Mouse (Mus musculus) embryonic facial prominence, embryonic 10.5 days (tissue): ENCODE measurements around the gene Tnip1. TPM values are rescaled to one million over a fixed set of nuclear protein-coding genes. Genes with fewer than 3 reads are reported as not detected.
A peak's percentile ranks its signal among the peaks of the same experiment; 100 is the strongest.
"Not testable (repeated sequence)": the region's sequence is repeated elsewhere in the genome, so short reads cannot be mapped to it uniquely, and the experiment has no call there.

ENCODE experiments used
- DNase-seq: peaks from one replicate; pipeline ENCODE4 v3.0.0-alpha.2; 2017; ENCODE audit warnings: low spot score
- H3K27ac ChIP-seq: fragments of 300-500 bp; sonication (generic); replicated peaks from 2 replicates; pipeline ENCODE4 v1.5.1; 2016; ENCODE audit warnings: mild to moderate bottlenecking
- H3K27me3 ChIP-seq: fragments of 300-500 bp; sonication (generic); replicated peaks from 2 replicates; pipeline ENCODE4 v1.6.1; 2016; ENCODE audit warnings: low read depth, mild to moderate bottlenecking; ENCODE audit not compliant: poor library complexity, severe bottlenecking
- H3K36me3 ChIP-seq: fragments of 300-500 bp; sonication (generic); replicated peaks from 2 replicates; pipeline ENCODE4 v1.6.1; 2016; ENCODE audit warnings: mild to moderate bottlenecking, moderate library complexity
- H3K4me1 ChIP-seq: fragments of 300-500 bp; sonication (generic); 2 replicates; pipeline ENCODE4 v1.6.1; 2016
- H3K4me3 ChIP-seq: fragments of 300-500 bp; sonication (generic); 2 replicates; pipeline ENCODE4 v1.5.1; 2016; ENCODE audit warnings: mild to moderate bottlenecking, moderate library complexity
- H3K9me3 ChIP-seq: fragments of 300-500 bp; sonication (generic); 2 replicates; pipeline ENCODE4 v1.6.1; 2016; ENCODE audit warnings: mild to moderate bottlenecking
- WGBS: fragments of 180-500 bp; shearing (Covaris S2); methylation state at CpG from one replicate; pipeline ENCODE4 v1.1.7; 2016; 5-methylcytosine and 5-hydroxymethylcytosine counted together
- polyA plus RNA-seq: library from polyadenylated mRNA; unstranded; fragments of >200 nt; fragmentation: Nextera tagmentation; extraction: Ambion mirVana; gene quantifications from 2 replicates; pipeline ENCODE4 v1.2.1, GENCODE M21; 2016

Gene Tnip1
- polyA plus RNA-seq, 1 experiment from 2014 or later: 11.9 TPM

DNA sequence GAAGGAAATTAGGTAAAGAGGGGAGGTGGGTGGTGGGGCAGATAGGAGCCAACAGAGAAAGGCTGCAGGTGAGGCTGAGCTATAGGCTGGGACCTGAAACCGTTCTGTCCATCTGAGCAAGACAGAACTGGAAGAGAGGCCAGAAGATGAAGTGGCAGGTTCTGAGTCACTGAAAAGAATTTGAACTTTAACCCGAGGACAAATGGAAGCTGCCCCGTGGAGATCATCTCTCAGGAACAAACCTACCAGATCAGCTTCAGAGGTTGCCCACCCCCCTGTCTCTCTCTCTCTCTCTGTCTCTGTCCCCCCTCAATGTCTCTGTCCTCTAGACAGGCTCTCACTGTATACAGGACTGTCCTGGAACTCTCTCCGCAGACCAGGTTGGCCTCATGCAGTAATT lies 63.1 kb downstream of the Tnip1 start:
- Histone ChIP-seq H3K4me3 (no peak overlapping the region), H3K27ac (no peak overlapping the region), H3K4me1 (peaks cover 28% of the 10 kb centered on the region), H3K9me3 (no peaks in the 10 kb centered on the region), H3K36me3 (no peaks in the 10 kb centered on the region), H3K27me3 (peaks cover 9% of the 10 kb centered on the region; the same call in 1 of the 2 replicates)
- WGBS: 75% methylated on average over 4 of the region's 4 CpGs
- no peak for DNase-seq

DNA sequence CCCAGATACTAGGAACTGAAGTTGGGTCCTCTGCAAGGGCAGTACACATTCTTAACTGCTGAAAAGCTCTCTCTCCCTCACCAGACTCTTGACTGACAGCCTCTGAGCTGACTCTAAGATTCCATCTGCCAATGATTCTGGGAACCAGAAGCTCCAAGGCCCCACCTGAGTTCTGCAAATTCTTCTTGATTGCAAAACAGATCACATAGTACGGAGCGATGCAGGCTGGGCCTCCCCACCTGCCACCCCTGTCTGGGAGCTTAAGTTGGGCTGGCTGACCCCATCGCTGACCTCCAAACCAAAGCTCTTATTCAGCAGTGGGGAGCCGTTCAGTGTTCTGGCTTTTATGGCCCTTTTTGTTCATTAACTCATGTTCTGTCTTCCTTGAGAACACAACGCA lies 65.2 kb downstream of the Tnip1 start:
- H3K4me3 ChIP-seq: no peak overlapping the region
- no peaks in the 10 kb centered on the region; the same call in 1 of the 2 replicates for H3K27me3 ChIP-seq
- 67% methylated on average over 5 of the region's 5 CpGs for WGBS
- H3K36me3 ChIP-seq: no peaks in the 10 kb centered on the region
- H3K4me1 ChIP-seq: peaks cover 6% of the 10 kb centered on the region
- DNase-seq: no peak
- no peak overlapping the region for H3K27ac ChIP-seq
- no peaks in the 10 kb centered on the region for H3K9me3 ChIP-seq

DNA sequence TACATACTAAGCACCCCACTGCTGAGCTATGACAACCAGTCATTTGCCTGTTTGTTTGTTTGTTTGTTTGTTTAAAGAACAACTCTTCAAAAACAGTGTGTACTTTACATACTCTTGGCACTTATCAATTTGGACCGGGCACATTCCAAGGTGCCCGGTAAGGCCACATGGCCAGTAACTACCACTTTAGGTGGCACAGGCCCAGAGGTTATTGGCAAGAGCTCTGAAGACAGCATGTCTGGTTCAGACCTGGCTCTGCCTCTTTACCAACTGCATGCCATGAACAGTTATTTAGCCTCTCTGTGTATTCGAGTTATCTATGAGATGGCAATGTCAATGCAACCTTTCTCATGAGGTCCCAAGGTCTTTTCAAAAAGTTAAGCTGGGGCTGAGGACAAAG lies 66.1 kb downstream of the Tnip1 start:
- not testable (repeated sequence) for H3K36me3 ChIP-seq, H3K27me3 ChIP-seq, H3K27ac ChIP-seq, DNase-seq, H3K4me1 ChIP-seq, H3K9me3 ChIP-seq, H3K4me3 ChIP-seq
- 90% methylated on average over 3 of the region's 3 CpGs for WGBS

DNA sequence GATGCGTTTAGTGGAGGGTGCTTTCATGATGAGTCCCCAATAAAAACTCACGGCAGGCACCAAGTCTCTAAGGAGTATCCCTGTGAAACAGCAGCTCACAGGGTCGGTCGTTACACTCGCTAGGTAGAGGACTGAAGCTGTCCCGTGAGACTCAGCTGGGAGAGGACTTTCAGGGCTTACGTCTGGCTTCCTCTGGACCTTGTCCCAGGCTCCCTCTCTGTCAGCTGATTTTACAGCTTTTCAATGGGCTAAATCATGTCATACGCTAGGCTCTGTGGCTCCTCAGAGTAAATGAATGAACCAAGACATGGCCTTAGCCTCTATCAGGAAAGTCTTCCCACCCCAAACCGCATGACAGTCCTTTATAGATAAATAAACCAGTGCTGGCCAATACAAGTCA lies 68.1 kb downstream of the Tnip1 start:
- no peaks in the 10 kb centered on the region for H3K27me3 ChIP-seq
- H3K4me1 ChIP-seq: peaks cover 6% of the 10 kb centered on the region; the same call in 1 of the 2 replicates
- no peak overlapping the region for H3K4me3 ChIP-seq
- no peak overlapping the region for H3K27ac ChIP-seq
- 73% methylated on average over 9 of the region's 9 CpGs for WGBS
- H3K36me3 ChIP-seq: no peaks in the 10 kb centered on the region
- no peaks in the 10 kb centered on the region for H3K9me3 ChIP-seq
- no peak for DNase-seq

DNA sequence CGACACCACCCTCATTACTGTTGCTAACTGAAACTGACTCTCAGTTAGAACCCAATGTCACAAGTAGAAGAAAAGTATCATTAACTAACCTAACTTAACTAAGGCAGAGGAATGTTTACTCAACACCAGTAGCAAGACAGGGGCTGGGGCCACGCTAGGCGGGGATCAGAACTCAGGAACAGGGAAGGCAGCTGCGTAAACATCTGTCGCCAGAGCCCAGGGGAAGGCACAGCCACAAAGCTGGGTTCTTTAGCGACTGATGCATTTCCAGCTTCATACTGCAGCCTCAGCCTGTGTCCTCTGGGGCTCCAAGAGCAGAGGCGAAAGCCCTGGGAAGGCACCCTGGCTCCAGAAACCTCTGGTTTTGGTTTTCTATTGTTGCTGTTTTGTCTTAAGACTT lies 70.6 kb downstream of the Tnip1 start:
- Histone ChIP-seq H3K4me3 (no peak overlapping the region), H3K27me3 (no peaks in the 10 kb centered on the region), H3K9me3 (no peaks in the 10 kb centered on the region), H3K36me3 (no peaks in the 10 kb centered on the region), H3K4me1 (peaks cover 3% of the 10 kb centered on the region; the same call in 1 of the 2 replicates), H3K27ac (no peak overlapping the region)
- DNase-seq: no peak
- 52% methylated on average over 7 of the region's 7 CpGs for WGBS

DNA sequence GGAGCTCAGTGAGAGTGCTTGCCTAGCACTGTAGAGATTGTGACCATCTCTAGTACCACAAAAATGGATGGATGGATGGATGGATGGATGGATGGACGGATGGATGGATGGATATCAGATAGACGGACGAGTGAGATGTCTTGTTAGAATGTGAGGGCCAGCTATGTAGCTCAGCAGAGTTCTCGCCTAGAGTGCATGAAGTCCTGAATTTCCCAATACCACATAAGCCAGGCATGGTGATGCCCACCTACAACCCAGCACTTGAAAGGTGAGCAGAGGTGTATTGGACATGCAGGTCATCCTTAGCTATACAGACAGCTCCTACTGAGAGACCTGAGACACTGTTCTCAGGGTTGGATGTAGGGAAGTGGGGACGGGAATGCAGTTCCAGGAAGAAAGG lies 71.4 kb downstream of the Tnip1 start:
- Histone ChIP-seq H3K27me3 (no peaks in the 10 kb centered on the region), H3K27ac (no peak overlapping the region), H3K4me1 (peaks cover 3% of the 10 kb centered on the region; the same call in 1 of the 2 replicates), H3K36me3 (no peaks in the 10 kb centered on the region), H3K4me3 (no peak overlapping the region), H3K9me3 (no peaks in the 10 kb centered on the region)
- 87% methylated on average over 5 of the region's 5 CpGs for WGBS
- DNase-seq: no peak

DNA sequence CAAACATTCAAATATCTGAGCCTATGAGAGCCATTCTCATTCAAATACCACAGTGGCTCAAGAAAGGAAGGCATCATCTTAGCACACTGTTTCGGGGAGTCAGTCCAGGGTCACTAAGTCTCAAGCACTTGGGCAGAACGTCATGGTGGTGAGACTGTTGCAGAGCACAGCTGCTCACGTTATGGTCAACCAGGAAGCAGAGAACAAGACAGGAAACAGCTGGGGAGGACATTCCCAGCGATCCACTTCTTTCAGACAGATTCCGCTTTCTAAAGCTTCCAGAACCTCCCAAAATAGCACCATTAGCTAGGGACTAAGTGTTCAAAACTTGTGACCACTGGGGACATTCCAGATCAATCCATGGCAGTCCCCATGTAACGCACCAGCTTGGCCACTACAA lies 74.8 kb downstream of the Tnip1 start:
- Histone ChIP-seq H3K36me3 (no peaks in the 10 kb centered on the region), H3K4me3 (no peak overlapping the region), H3K27ac (no peak overlapping the region), H3K4me1 (peaks cover 17% of the 10 kb centered on the region), H3K9me3 (no peaks in the 10 kb centered on the region), H3K27me3 (no peaks in the 10 kb centered on the region)
- 82% methylated on average over 6 of the region's 6 CpGs for WGBS
- no peak for DNase-seq

DNA sequence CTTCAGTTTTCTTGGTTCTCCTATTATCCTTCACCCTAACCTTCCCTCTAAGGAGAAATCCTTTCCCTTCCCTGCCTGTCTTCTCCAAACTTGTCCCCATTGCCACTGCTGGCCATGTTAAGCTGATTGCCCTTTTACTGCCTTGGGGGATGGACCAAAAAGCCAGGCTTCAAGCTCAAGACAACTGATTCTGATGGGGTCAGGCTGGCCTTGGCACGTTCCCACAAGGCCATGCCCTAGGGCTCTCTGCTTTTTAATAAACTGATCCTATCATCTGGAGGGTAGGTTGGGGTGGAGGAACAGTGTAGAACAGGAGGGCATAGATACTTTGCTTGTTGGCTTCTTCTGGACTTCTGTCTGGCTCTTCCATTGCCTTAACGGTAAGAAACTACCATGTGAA lies 77.3 kb downstream of the Tnip1 start:
- 80% methylated on average over 2 of the region's 2 CpGs for WGBS
- peak overlapping the region; percentile 26; the same call in 1 of the 2 replicates for H3K27ac ChIP-seq
- H3K9me3 ChIP-seq: no peaks in the 10 kb centered on the region
- H3K4me1 ChIP-seq: peaks cover 24% of the 10 kb centered on the region
- no peaks in the 10 kb centered on the region for H3K36me3 ChIP-seq
- no peak for DNase-seq
- H3K27me3 ChIP-seq: no peaks in the 10 kb centered on the region
- H3K4me3 ChIP-seq: no peak overlapping the region

DNA sequence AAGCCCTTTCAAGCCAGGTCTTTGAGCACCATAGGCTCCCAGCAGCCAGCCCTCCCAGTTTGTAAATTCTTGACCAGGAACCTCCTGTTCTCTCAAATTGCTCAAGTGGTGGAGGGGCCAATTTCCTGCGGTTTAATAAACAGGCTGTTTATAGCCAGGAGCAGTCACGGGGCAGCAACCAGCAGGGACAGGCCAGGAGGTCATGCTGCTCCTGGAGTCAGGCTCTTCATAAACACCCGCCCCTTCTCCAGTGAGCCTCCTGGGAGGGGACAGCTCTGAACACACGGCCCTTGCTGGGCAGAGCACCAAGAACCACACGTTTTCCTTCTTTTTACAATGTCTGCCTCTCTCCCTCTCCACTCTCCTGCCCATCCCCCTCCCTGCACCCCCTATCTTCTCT lies 77.8 kb downstream of the Tnip1 start:
- peak overlapping the region; percentile 26; the same call in 1 of the 2 replicates for H3K27ac ChIP-seq
- peak; percentile 21 for DNase-seq
- WGBS: 17% methylated on average over 5 of the region's 5 CpGs
- H3K36me3 ChIP-seq: no peaks in the 10 kb centered on the region
- H3K27me3 ChIP-seq: no peaks in the 10 kb centered on the region
- H3K4me1 ChIP-seq: peaks cover 24% of the 10 kb centered on the region
- H3K9me3 ChIP-seq: no peaks in the 10 kb centered on the region
- no peak overlapping the region for H3K4me3 ChIP-seq

DNA sequence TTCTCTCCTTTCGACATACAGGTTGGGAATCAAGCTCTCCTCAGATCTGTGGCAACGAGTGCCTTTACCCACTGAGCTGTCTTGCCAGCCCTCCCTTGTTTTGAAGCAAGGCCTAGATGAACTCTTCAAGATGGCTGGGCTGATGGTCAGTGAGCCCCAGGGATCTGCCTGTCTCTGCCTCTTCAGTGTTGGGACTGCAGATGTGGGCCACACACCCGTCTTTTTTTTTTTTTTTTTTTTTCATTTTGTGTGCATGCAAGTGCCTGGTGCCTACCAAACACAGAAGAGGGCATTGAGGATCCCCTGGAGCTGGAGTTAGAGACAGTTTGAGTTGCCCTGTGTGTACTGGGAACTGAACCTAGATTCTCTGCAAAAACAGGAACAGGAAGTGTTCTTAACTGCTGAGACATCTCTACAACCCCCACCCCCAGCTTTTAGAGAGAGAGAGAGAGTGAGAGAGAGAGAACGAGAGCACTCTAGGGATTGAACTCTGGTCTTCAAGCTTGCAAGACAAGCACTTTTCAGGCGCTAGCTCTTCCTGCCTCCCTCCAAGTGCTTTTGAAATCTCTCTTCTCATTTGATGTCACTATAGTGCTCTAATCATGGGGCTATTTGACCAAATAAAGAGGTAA lies 78.4 kb downstream of the Tnip1 start:
- Histone ChIP-seq H3K9me3 (no peaks in the 10 kb centered on the region), H3K27me3 (no peaks in the 10 kb centered on the region), H3K4me3 (no peak overlapping the region), H3K4me1 (peaks cover 24% of the 10 kb centered on the region), H3K27ac (peak overlapping the region; percentile 26; the same call in 1 of the 2 replicates), H3K36me3 (no peaks in the 10 kb centered on the region)
- DNase-seq: no peak
- 68% methylated on average over 5 of the region's 5 CpGs for WGBS

DNA sequence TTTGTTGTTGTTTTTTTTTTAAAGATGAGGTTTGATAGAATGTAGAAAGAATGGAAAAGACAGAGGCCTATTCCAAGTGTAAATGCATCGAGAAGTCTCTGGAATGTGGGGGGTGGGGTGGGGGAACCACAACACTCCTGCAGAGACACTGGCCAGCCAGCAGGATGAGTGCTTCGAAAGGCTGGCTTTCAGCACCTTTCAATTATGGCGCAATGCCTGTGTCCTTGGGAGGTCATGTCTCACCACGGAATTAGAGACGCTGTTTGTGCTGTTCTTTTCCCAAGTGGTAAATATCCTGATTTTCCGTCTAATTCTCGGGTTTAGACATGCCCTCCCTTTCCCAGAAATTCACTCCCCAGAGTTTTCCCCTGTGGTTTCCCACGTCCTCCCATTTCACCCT lies 80.0 kb downstream of the Tnip1 start:
- Histone ChIP-seq H3K9me3 (no peaks in the 10 kb centered on the region), H3K4me1 (peaks cover 24% of the 10 kb centered on the region), H3K36me3 (no peaks in the 10 kb centered on the region), H3K4me3 (no peak overlapping the region), H3K27me3 (no peaks in the 10 kb centered on the region), H3K27ac (no peak overlapping the region)
- 41% methylated on average over 8 of the region's 8 CpGs for WGBS
- DNase-seq: no peak

DNA sequence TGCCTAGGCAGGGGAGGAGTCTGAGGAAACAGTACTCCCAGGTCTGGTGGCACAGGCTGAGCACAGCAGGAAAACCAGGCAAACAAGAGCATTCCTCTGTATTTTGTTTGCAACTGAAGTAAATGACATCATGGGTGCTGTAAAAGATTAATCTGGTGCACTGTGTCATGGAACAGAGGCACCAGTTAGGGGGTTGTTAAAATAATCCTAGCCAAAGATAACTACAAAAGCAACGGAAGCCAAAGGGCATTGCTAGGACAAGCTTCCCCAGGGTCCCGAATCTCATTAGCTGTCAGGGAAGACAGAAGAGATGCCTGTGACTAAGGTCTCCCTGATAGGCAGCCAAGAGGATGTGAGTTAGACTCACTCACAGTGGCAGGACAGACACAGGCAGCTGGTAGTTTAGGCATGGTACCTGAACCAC lies 81.7 kb downstream of the Tnip1 start:
- Histone ChIP-seq H3K9me3 (no peaks in the 10 kb centered on the region), H3K36me3 (0 out of 2 replicates have a peak, but pooled peaks cover under 1% of the 10 kb centered on the region), H3K4me1 (peaks cover 24% of the 10 kb centered on the region), H3K27me3 (no peaks in the 10 kb centered on the region), H3K27ac (no peak overlapping the region), H3K4me3 (no peak overlapping the region)
- DNase-seq: no peak
- WGBS: 14% methylated on average over 2 of the region's 2 CpGs

DNA sequence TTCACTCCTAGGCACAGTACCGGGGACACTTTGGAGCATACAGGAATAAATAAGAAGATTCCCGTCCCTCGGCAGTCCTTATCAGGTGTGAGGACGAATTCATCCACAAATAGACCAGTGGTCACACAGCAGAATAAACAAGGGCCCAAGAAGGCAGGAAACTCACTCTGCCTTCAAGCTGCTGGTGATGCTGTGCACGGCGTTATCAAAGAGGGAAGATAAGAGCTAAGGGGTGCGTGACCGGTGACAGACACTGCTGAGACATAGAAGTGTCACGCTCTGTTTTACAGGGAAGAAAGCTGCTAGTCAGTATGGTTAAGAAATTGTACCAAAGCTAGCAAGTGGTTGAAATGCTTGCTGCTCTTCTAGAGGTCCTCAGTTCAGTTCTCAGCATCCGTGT lies 82.8 kb downstream of the Tnip1 start:
- WGBS: 81% methylated on average over 10 of the region's 10 CpGs
- H3K4me3 ChIP-seq: no peak overlapping the region
- DNase-seq: no peak
- H3K27ac ChIP-seq: no peak overlapping the region
- peaks cover 17% of the 10 kb centered on the region for H3K4me1 ChIP-seq
- no peaks in the 10 kb centered on the region for H3K9me3 ChIP-seq
- H3K27me3 ChIP-seq: no peaks in the 10 kb centered on the region
- H3K36me3 ChIP-seq: peaks cover 7% of the 10 kb centered on the region; the same call in 1 of the 2 replicates
